Mouse (Mus musculus) erythroid progenitor cell, adult 5-6 weeks (primary cell): ENCODE measurements around the gene Ccdc120. TPM values are rescaled to one million over a fixed set of nuclear protein-coding genes. Genes with fewer than 3 reads are reported as not detected.

Experiments used
- ATAC-seq: replicated peaks from 2 replicates; pipeline ENCODE4 v1.8.0; 2016; ENCODE audit warnings: moderate number of reproducible peaks, mild to moderate bottlenecking, moderate TSS enrichment, inconsistent platforms; ENCODE audit not compliant: poor library complexity, low FRiP score, severe bottlenecking
- total RNA-seq, 2 experiments: library from RNA; stranded (forward) in 1 of 2; stranded (reverse) in 1 of 2; fragments of 150-400 nt in 1 of 2; fragments of 186-747, 209-891 nt in 1 of 2; gene quantifications; 2 replicates each; pipeline versions ENCODE4 v1.2.3 to v1.2.4; 2015 to 2017; ENCODE audit warnings: low replicate concordance in 2 of 2

Ccdc120 gene
- total RNA-seq (2015; ENCODE audit: low replicate concordance): not detected in 2 replicates
- total RNA-seq (2017; ENCODE audit: low replicate concordance): not detected in 2 replicates

DNA sequence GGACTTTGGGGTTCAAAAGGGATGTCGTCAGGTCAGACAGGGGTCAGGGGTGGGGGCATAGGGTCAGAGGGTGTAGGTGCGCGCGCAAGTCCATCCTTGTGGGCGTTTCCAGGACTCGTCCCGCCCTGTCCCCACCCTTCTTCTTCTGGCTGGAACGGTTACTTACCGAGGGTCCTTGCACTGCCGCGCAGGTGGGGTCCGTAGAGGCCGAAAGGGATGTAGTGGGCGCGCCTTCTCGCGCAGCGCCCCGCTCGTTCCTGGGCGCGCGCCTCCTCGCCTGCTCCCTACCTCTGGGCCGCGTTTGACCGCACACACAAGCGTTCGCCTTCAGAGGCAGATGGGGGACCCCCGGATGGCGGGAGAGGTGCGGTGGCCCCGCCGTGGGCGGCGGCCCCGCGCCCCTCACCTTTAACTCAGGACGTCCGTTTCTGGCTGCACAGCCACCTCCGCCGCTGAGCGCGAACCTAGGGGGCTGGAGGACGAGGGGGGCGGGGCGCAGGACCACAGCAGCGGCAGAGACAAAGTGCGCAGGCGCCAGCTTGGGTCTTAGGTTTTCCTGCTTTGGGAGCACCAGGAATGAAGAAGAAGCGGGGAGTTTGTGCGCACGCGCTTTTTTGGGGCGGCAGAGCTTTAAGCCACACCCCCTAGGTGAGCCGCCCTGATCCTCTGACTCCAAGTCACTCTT is at the start of gene Ccdc120:
Ccdc120 (minus strand) TSS at position 474 of the 685 bp plus-strand sequence.
- ATAC-seq: 0 out of 2 replicates have a peak, but pooled peaks have one; percentile 19

DNA sequence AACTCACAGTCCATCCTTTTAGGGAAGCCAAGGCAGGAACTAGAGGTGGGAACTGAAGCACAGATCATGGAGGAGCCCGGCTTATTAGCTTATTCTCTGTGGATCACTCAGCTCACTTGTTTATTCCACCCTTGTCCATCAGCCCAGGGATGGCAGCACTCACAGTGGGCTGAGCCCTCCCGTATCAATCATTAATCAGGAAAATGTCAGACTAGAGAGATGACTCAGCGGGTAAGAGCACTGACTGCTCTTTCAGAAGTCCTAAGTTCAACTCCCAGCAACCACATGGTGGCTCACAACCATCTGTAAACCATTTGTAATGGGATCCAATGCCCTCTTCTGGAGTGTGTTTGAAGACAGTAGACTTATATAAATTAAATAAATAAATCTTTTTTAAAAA is 46.6 kb upstream of the Ccdc120 start:
- 0 out of 2 replicates have a peak, but pooled peaks have one; percentile 49 for ATAC-seq

DNA sequence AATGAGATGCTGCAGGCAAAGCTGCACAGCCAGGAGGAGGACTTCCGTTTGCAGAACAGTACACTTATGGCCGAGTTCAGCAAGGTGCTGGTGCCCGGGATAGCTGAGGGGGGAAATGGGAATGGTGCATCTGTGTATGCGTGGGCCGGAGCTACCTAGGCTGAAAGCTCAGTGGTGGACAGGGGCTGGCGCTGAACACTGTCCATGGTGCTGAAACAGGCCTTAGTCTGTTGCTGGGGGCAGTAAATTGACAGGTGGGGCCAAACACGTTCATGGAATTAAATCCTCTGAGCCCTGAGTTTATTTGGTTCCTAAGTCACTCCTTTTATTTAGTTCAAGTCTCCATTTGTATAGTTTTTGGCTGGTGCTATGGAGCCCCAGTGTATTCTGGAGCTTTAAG is 44.3 kb upstream of the Ccdc120 start:
- ATAC-seq: no peak

DNA sequence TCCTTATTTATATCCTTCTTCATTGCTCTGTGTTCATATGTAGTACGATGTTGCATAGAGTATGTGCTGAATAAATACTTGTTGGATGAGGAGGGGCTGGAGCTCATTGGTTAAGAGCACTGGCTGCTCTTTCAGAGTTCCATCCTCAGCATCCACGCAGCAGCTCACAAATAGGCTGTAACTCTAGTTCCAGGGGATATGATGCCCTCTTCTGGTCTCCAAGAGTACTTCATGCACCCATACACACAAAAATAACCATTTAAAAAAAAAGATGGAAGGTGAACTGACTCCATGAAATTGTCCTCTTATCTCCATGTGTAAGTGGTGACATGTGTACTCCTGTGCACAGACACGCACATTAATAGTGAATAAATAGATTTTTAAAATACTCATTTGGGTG is 42.7 kb upstream of the Ccdc120 start:
- ATAC-seq: 0 out of 2 replicates have a peak, but pooled peaks have one; percentile 41

DNA sequence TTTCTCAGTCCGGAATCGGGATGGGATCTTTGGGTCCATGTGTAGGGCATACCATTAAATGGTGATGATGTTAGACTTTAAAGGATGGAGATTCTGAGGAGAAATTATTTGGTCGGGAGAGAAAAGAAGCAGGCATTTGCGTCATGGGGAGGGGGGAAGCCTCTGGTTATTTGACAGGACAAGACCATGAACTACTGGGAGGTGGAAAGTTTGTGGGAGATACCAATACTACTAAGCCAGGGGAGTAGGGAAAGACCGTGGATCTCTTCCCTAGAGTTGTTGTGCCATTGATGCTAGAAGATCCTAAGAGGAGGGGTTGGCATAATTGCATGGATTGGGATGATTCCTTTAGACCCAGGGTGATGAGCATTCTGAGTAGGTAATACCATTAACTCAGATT is 39.6 kb upstream of the Ccdc120 start:
- peak; percentile 51; the same call in 1 of the 2 replicates for ATAC-seq

DNA sequence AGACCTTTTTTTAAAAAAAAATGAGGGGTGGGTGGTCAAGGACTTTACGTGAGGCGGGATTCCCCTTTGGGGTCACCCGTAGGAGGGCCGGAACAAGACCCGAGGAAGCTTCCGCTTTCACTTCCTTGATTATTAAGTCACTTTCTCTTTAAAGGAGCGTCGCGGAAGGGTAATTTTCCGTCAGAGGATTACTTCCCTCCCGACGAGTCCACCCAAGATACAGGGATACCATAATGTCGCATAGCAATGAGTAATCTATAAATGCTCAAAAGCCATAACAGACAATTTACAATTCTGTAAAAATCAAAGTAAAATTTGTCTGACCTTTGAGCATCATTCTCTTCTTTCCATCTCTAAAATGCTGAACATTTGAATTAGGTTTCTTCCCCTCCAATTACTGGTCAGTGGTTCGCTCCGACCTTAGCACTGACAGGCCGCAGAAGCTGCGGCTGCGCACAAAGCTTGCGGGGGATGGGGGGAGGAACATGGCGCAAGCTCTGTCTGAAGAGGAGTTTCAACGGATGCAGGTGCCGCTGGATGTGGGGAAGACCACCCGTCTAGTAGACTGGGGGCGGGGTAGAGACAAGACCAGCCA is 38.9 kb upstream of the Ccdc120 start, which contains the start of gene Gripap1:
Gripap1 (plus strand) TSS at position 224 of the 595 bp plus-strand sequence.
- peak; percentile 97 for ATAC-seq

DNA sequence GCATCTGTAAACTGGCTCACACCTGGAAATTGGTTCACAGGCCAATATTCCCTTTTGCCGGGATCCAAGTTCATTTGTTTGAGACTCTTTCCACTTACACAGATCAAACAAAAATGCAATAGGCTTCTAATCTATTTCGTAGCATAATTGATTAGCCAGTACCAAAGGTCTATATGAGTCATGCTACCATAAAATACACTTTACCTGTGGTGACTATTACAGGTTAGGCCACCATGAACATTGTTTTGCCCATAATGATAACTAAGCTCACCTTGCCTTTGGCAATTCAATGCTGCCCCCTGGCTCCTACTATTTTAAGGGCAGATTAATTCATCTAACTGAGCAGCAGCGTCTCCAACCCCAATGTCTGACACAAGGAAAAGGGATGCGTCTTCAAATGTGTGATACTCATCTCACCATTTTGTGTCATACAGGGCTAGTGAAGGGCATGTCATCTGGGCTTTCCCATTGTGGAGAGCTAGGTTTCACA is 31.9 kb upstream of the Ccdc120 start:
- ATAC-seq: no peak

DNA sequence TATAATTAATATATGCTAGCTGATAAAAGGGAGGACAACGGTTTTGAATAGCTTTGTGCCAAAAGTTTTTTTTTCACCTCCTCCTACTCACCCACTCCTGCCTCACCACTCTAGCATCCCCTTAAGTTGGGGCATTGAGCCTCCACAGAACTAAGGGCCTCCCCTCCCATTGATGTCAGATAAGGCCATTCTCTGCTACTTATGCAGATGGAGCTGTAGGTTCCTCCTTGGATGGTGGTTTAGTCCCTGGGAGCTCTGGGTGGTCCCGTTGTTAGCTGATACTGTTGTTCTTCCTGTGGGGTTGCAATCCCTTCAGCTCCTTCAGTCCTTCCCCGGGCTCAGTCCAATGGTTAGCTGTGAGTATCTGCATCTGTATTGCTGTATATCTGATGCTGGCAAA is 28.6 kb upstream of the Ccdc120 start:
- ATAC-seq: peak; percentile 53; the same call in 1 of the 2 replicates

DNA sequence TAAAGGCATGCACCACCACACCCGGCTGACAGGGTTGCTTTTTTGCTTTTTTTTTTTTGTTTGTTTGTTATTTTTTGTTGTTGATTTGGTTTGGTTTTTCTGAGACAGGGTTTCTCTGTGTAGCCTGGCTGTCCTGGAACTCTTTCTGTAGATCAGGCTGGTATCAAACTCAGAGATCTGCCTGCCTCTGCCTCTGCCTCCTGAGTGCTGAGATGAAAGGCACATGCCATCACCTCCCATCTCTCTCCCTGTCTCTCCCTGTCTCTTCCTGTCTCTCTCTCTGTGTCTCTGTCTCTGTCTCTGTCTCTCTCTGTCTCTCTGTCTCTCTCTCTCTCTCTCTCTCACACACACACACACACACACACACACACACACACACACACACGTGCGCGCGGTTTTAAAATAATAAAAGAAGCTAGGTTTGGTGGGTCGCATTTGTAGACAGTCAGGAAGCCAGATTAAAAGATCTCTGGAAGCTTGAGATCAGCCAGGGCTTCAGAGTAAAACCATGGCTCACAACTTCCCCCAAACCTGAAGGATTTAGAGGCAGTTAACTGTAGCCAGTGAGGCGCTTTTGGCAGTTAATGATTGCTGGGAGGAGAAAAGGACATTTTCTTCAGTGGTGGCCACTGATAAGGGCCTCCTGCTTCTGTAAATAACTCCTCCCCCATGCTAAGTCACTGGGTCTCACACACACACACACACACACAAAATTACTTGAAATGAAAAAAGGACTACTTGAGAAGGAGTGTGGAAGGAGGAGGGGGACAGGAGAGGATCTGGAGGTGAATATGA is 27.9 kb upstream of the Ccdc120 start:
- peak; percentile 97 for ATAC-seq

DNA sequence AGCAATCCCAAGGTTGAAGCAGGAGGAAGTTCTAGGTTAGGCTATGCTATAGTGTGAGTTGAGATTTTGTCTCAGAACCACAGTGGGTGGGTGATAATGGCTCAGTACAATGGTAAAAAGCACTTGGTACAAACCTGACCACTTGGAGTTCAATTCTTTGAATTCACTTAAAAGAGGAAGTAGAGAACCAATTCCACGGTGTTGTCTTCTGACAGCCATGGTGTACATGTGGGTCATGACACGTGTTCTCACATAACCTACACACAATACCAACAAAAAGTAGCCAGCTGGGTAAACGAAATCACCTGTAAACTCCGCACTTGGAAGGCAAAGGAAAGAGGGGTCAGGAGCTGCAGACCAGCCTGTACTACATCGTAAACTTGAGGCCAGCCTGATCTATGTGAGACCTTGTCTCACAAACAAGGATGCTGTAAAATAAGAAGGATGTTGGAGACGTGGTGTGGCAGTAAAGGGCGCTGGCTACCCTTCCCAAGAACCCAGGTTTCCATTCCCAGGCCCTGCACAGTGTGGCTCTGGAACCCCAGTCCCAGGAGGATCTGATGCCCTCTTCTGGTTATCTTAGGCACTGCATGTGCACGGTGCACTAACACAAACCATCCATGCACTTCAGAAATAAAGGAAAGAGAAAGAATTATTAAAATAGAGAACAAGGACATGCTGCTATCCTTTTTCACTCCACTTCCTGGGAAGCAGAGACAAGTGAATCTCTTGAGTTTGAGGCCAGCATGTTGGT is 25.8 kb upstream of the Ccdc120 start:
- ATAC-seq: peak; percentile 73

DNA sequence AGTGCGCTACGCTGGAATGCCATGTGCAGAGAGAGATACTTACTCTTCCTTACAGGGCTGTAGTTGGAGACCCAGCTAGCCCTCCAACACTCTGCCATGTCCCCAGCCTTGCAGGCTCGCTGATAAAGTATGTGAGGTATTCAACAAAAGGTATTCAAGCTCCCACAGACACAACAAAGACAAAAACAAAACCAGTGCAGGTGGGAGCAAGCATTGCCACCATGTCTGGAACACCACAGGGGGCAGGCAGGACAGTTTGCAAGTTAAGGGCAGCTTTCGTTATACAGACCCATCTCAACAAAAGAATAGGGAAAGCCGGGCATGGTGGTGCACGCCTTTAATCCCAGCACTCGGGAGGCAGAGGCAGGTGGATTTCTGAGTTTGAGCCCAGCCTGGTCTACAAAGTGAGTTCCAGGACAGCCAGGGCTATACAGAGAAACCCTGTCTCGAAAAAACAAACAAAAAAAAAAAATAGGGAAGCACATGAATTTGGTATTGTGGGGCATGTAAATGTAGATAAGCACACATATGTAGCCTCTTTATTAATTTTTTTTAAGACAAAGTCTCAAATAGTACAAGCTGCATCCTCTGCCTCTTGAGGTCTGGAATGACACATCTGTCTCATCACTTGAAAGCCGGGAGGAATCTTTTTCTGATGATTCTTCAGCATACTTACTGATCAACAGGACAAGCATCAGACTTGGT is 24.9 kb upstream of the Ccdc120 start:
- ATAC-seq: no peak

DNA sequence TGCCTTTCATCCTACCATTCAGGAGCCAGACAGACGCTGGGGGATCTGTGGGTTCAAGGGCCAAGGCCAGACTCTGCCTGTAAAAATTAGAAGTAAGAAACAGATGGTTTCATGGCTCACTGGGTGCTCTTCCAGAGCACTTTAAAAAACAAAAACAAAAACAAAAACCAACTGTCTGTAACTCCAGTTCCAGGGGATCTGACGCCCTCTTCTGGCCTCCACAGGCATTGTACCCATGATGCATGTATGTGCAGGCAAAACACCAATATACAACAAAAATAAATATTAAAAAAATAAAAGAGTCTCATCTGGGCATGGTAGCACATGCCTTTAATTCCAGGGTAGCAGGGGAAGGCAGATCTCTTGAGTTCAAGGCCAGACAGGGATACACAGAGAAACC is 22.1 kb upstream of the Ccdc120 start:
- ATAC-seq: no peak

DNA sequence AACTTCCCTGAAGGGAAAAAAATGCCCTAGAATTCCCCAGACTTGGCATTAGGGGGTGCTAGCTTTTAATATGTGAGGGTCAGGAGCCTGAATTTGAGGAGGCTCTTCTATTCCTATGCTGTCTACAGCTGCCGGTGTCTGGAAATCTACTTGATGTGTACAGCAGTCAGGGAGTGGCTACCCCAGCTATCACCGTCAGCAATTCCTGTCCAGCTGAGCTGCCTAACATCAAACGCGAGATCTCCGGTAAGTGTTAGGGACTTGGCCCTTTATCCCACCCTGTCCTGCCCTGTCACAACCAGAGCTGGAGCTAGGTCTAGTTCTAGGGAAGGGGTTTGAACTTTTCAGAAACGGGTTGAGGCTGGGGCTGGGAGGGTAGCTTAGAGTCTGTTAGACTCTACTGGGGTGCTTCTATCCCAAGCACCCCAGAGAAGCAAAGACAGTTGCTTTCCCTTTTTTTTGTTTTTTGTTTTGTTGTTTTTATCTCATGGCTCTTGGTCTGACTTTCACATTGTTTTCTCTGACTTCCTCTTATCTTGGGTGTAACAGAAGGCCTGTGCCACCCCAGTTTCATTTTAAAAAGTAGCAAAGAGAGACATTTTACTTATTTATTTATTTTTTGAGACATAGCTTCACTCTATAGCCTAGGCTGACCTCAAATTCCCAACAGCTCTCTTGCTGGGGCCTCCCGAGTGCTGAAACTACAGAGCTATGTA is 18.8 kb upstream of the Ccdc120 start:
- ATAC-seq: peak; percentile 72

DNA sequence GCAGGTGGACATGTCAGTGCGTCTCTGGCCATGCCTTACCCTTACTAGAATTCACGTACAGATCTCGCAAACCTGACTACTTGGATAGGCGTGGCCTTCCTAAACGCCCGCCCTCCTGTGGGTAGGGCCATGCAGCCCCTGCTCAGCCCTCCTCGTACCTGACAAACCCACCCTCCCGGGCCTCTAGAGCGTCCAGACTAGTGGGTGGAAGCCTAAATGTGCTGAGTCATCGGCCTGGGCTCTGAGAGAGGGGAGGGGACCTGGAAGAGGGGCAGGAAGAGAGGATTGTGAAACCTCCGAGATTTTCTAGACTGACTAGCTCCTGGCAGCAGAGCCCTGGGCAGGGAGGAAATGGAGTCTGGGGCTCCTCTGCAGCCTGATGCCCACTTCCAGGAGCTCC is 15.1 kb upstream of the Ccdc120 start:
- ATAC-seq: no peak

DNA sequence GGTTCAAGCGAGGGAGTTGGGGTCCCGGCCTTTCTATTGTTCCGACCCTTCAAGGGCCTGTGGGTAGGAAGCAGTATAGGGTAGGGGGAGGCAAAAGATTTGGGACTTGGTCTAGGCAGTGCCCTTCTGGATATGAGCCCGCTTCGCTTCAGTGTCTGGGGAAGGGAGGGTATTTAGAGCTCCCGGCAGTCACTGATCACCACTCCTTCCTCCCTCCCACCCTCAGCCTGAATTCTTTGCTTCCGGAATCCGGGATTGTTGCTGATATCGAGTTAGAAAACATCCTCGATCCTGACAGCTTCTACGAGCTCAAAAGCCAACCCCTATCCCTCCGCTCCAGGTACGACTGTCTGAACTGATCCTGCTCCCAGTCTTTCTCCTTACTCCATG is 14.6 kb upstream of the Ccdc120 start:
- ATAC-seq: no peak

DNA sequence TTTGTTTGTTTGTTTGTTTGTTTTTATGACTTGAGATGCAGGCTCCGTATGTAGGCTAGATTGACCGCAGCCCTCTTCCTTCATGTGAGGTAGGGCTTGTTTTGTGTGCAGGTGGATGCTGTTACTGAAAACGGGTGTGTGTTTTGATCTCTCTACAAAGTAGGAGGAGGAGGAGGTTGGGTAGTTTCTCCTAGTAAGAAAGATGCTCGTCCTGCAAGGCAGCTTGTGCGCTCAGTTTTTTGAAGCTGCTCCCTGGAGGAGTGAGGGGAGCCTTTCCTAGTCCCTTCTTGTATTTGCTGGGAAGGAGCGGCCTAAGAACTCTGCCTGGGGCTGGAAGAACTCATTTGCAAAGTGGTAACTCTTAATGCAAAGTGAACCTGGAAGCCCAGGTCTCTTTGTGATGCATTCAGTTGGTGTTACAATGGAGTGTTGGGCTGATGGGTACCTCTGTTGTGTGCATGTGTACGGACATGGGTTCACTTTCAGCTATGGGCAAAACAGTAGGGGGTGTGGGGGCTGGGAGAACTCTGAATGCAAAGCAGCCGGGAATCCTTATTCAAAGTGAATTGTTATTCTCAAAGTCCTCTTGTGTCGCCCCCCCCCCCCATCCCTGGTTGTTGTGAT is 14.1 kb upstream of the Ccdc120 start:
- no peak for ATAC-seq

DNA sequence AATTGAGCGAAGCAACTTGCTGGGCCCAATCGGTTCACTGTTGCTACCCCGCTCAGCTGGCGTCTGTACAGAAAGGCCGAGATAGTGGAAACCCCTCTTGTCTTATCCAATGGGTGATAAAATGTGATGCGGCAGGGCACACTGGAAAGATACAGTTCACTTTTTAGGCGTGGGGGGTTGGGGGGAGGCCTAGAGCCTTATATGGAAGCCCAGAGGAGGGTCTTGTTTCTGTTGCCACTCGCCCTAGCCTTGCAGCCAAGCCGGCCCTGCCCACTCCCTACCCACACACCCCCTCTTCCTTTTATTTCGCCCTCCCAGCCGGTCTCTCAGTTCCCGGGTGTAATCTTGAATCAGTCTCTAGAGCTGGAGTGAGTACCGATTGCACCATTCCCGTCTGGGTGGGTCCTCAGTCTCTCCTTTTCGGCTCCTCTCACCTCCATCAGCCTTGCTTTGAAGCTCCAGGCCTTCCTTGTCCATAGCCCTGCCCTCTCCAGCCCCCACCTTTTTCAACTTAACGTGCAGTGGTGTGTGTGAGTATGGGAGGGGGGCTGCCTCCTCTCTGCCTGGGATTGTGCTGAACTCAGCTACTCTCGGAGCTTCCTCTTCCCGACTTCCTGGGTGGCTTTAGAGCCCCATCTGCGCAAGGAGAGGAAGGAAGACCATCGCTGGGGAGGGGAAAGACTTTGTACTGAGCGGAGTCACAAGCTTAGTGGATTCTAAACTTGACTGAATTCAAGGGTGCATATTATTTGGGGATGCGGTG is 13.1 kb upstream of the Ccdc120 start:
- no peak for ATAC-seq

DNA sequence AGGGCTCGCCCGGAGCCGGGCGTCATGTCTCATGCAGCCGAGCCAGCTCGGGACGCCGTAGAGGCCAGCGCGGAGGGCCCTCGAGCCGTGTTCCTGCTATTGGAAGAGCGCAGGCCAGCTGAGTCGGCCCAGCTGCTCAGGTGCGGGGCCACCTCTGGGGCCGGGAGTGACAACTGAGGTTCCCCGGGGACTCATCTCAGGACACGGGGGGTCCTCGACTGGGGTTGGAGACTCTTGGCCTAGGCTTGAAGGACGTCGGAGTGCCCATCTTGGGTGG is 12.2 kb upstream of the Ccdc120 start:
- ATAC-seq: no peak
